Mouse (Mus musculus): ENCODE results near the gene Nudt10.

Gene Nudt10

DNA sequence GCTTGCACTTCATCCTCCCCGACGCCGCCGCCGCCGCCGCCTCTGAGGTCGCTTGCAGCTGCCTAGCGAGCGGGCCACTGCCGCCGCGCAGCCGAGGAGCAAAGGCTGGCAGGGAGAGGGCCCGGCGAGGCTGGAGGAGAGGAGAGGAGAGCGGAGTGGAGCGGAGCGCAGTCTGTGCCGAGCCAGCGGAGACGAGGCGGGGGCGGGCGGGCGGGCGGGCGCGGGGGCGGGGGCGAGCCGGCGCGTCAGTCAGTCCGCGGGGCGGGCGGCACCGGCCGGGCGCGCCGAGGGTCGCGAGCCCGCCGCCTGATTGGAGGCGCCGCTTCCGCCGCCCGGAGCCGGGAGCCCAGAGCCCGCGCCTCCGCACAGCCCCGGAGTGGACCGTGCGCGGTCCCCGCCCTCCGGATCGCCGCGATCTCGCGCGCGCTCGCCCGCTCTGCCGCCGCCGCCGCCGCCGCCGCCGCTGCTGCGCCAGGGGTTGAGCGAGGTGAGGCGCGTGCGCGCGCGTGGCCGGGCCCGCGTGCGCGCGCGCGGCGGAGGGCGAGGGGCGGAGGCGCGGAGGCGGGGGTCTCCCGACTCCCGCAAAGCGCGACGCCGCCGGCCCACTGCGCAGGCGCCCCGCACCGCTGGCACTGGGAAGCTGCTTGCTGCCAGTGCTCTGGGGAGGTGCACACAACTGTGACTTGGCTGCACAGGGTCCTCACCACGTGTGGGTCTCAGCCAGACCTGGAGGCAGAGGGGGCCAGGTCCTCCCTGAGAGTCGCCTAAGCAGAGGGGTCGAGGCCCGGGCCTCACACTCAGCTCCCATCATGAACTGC is at the start of gene Nudt10:
Nudt10 (minus strand) TSS at position 193 of the 818 bp plus-strand sequence.
- DNase-seq (ENCODE audit: inconsistent age in 2 of 2, low spot score in 1 of 2) = peak; percentile 25

- peak; percentile 12 to 23 for DNase-seq (ENCODE audit: inconsistent age in 2 of 2, low spot score in 1 of 2)
These were observed 536 bp downstream of the Nudt10 start for GRCm38 (mm10) chrX:6172136-6172822.

DNA sequence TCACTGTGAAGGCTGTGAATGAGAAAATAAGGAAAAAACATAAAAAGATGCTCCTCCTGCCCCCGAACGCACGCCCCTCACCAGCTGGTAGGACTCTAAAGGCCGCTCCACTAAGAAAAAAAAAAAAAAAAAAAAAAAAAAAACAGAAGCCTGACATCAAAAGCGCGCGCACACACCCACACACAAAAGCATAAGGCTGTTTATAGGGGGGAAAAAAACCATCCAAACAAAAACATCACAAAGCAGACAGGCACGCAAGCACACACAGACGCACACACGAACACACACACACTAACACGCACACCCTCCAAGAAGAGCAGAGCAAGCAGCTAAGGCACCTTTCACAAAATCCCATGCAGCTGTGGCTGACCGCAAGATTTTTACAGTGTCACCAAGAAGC is 1.1 kb downstream of the Nudt10 start:
- no peak for DNase-seq (ENCODE audit: inconsistent age in 2 of 2, low spot score in 1 of 2)

Data from adrenal gland, adult (tissue).